Mouse (Mus musculus): ENCODE measurements around the gene Adamtsl1.

DNA sequence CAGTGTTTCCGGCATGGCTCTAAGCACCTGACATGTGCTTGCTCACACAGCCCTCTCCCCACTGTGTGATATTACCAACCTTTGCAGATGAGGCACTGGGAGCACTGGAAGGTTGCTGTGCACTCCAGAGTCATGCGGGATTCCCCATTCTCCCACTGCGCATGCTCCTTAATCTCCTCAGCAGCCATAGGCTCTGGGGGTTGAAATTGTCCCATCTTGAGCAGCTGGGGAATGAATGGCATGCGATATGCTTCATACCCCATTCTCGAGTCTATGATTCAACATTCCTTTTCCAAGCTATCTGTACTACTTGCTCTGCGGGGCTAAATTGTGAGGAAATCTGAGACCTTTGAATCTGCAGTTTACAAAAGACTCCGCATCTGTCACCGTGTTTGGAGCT lies 812.7 kb downstream of the Adamtsl1 start:
- TF ChIP-seq POLR2AphosphoS2 (IDR thresholded peaks at IDR 0.05; ENCODE audit: insufficient read length, low read depth) (no peak), POLR2A (IDR thresholded peaks at IDR 0.05; ENCODE audit: insufficient read length, low read depth) (no peak), MYOD1 (IDR thresholded peaks at IDR 0.05; ENCODE audit: control insufficient read depth in 1 of 3, insufficient read length in 2 of 3, low read depth in 2 of 3) (no peak), CEBPB (IDR thresholded peaks at IDR 0.05; ENCODE audit: insufficient read depth, poor library complexity, severe bottlenecking) (no peak)

Measured in myocyte (in vitro differentiated cells).